Mouse (Mus musculus): Measurements from ENCODE around the gene Usp32. TPM values are rescaled to one million over a fixed set of nuclear protein-coding genes. Genes with fewer than 3 reads are reported as not detected.
"Not testable (repeated sequence)": the region's sequence is repeated elsewhere in the genome, so short reads cannot be mapped to it uniquely, and the experiment has no call there.

Gene Usp32
- total and polyA plus RNA-seq, 3 experiments, result 4.0 to 24.5 (median 22.6) TPM

DNA sequence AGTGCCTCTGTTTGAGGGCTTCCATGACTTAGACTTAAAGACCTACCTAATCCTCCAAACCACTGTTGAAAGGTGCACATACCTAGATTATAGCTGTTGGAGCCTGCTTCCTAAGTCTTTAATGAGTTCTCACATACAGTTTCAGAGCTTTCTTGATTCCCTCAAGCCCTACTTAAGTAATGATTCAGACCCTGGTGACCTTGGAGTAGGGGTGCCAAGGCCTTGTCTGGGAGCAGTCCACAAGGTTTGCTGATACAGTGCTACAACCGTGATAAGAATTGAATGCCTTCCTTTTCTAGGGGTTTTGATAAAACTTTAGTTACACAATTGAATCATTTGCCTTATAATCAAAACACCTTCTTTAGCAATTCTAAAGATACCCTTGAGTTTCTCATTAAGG lies 27.5 kb upstream of the Usp32 start:
- Histone ChIP-seq H3K27ac (no peak overlapping the region), H3K27me3 (ENCODE audit: control insufficient read depth, insufficient read depth, low read length) (no peaks in the 10 kb centered on the region), H3K36me3 (ENCODE audit: control insufficient read depth, insufficient read depth, low read length) (no peaks in the 10 kb centered on the region), H3K4me3 (no peak overlapping the region), H3K9ac (ENCODE audit: low read depth, low read length) (no peak overlapping the region), H3K4me1 (ENCODE audit: control insufficient read depth, insufficient read depth, low read length) (no peaks in the 10 kb centered on the region), H3K79me2 (replicated peaks; ENCODE audit: control insufficient read depth, insufficient read depth, low read length) (no peaks in the 10 kb centered on the region)
- 36% methylated on average over 1 of the region's 1 CpGs for WGBS
- no peak for DNase-seq
- TF ChIP-seq CTCF (IDR thresholded peaks at IDR 0.05) (no peak), POLR2A (IDR thresholded peaks at IDR 0.05; ENCODE audit: insufficient read depth, low read depth, low read length) (no peak), EP300 (IDR thresholded peaks at IDR 0.05; ENCODE audit: insufficient read depth, low read depth, low read length) (no peak)
- intact Hi-C loops (cut with DNase I), result no loop called here

DNA sequence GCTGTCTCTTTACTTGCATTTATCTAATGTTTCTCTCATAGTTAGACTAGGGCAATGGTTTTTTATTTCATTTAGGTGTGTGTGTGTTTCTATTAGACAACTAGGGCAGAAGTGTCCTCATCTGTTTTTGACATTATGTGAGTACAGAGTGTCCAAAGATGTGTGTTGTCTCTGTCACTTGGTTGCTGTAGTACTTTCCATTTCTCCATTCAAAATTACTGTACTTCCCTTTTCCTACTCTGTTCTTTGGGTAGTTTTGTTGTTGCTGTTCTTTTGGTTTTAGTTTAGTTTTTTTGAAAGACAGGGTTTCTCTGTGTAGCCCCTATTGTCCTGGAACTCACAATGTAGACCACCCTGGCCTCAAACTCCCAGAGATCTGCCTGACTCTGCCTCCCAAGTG lies 24.4 kb upstream of the Usp32 start:
- DNase-seq, result no peak
- Histone ChIP-seq H3K79me2 (replicated peaks; ENCODE audit: control insufficient read depth, insufficient read depth, low read length) (no peaks in the 10 kb centered on the region), H3K4me1 (ENCODE audit: control insufficient read depth, insufficient read depth, low read length) (no peaks in the 10 kb centered on the region), H3K9ac (ENCODE audit: low read depth, low read length) (no peak overlapping the region), H3K36me3 (ENCODE audit: control insufficient read depth, insufficient read depth, low read length) (no peaks in the 10 kb centered on the region), H3K27me3 (ENCODE audit: control insufficient read depth, insufficient read depth, low read length) (no peaks in the 10 kb centered on the region), H3K27ac (no peak overlapping the region), H3K4me3 (no peak overlapping the region)
- TF ChIP-seq EP300 (IDR thresholded peaks at IDR 0.05; ENCODE audit: insufficient read depth, low read depth, low read length), result no peak
- TF ChIP-seq CTCF (IDR thresholded peaks at IDR 0.05), result no peak
- TF ChIP-seq POLR2A (IDR thresholded peaks at IDR 0.05; ENCODE audit: insufficient read depth, low read depth, low read length), result no peak
- intact Hi-C loops (cut with DNase I), result no loop called here

DNA sequence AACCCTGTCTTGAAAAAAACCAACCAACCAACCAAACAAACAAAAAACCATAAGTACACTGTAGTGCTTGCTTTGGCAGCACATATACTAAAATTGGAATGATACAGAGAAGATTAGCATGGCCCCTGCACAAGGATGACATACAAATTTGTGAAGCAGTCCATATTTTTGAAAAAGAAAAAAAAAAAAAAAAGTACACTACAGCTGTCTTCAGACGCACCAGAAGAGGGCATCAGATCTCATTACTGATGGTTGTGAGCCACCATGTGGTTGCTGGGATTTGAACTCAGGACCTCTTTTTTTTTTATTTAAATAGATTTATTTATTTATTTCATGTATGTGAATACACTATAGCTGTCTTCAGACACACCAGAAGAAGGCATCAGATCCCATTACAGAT lies 23.1 kb upstream of the Usp32 start:
- H3K4me1 ChIP-seq (ENCODE audit: control insufficient read depth, insufficient read depth, low read length); DNase-seq; H3K27me3 ChIP-seq (ENCODE audit: control insufficient read depth, insufficient read depth, low read length); H3K79me2 ChIP-seq (replicated peaks; ENCODE audit: control insufficient read depth, insufficient read depth, low read length); H3K27ac ChIP-seq; H3K9ac ChIP-seq (ENCODE audit: low read depth, low read length); H3K4me3 ChIP-seq; H3K36me3 ChIP-seq (ENCODE audit: control insufficient read depth, insufficient read depth, low read length); intact Hi-C loops (cut with DNase I): not testable (repeated sequence)
- 85% methylated on average over 1 of the region's 1 CpGs for WGBS

DNA sequence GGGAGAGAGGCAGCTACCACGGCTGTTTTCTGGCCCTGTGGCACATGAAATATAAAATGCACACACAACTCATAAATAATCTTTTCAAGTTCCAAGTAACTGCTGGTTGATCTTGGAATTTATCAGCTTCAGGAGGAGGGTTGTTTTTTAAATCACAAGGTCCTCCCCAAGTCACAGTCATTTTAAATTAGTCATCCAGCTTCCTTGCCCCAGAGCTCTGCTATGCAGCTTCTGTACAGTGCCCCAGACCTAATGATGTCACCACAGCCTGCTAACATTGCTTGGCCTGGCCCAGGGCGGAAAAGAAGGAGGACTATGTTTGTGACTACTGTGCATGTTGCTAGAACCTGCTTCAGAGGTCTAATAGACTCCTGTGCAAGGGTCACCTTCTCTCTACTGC lies 17.3 kb upstream of the Usp32 start:
- Histone ChIP-seq H3K79me2 (replicated peaks; ENCODE audit: control insufficient read depth, insufficient read depth, low read length) (no peaks in the 10 kb centered on the region), H3K27me3 (ENCODE audit: control insufficient read depth, insufficient read depth, low read length) (no peaks in the 10 kb centered on the region), H3K4me3 (no peak overlapping the region), H3K9ac (ENCODE audit: low read depth, low read length) (no peak overlapping the region), H3K27ac (no peak overlapping the region), H3K4me1 (ENCODE audit: control insufficient read depth, insufficient read depth, low read length) (no peaks in the 10 kb centered on the region), H3K36me3 (ENCODE audit: control insufficient read depth, insufficient read depth, low read length) (no peaks in the 10 kb centered on the region)
- DNase-seq, result no peak
- TF ChIP-seq EP300 (IDR thresholded peaks at IDR 0.05; ENCODE audit: insufficient read depth, low read depth, low read length) (no peak), CTCF (IDR thresholded peaks at IDR 0.05) (no peak), POLR2A (IDR thresholded peaks at IDR 0.05; ENCODE audit: insufficient read depth, low read depth, low read length) (no peak)
- 62% methylated on average over 2 of the region's 2 CpGs for WGBS
- intact Hi-C loops (cut with DNase I), result no loop called here

DNA sequence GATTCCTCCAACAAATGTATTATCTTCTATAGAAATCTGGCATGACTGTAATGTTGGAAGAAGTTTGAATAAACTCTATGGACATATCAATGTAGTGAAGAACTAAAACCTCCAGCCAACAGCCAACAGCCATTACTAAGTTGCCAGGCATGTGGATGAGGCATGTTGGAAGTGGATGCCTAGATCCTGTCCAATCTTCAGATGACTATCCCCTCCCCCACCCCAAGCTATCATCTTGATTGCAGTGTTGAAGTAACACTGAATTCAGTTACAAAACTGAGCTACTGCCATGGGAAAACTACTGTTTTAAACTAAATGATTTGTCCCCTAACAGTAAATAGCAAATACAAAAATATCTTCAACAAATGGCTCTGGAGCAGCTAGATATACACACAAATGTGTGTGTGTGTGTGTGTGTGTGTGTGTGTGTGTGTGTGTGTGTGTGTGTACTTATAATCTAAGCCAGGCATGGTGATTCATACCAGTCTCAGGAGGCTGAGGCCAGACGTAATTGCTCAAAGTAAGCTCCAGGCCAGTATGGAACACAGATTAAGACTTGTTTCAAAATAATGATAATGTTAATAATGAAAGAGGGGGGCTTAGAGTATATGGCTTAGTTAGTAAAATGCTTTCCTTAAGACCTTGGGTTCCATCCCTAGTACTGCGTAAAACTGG lies 12.4 kb upstream of the Usp32 start:
- H3K9ac ChIP-seq (ENCODE audit: low read depth, low read length), result no peak overlapping the region
- DNase-seq, result no peak
- H3K4me1 ChIP-seq (ENCODE audit: control insufficient read depth, insufficient read depth, low read length), result no peaks in the 10 kb centered on the region
- no peak overlapping the region for H3K4me3 ChIP-seq
- H3K27me3 ChIP-seq (ENCODE audit: control insufficient read depth, insufficient read depth, low read length), result no peaks in the 10 kb centered on the region
- TF ChIP-seq EP300 (IDR thresholded peaks at IDR 0.05; ENCODE audit: insufficient read depth, low read depth, low read length) (no peak), CTCF (IDR thresholded peaks at IDR 0.05) (no peak), POLR2A (IDR thresholded peaks at IDR 0.05; ENCODE audit: insufficient read depth, low read depth, low read length) (no peak)
- H3K36me3 ChIP-seq (ENCODE audit: control insufficient read depth, insufficient read depth, low read length), result no peaks in the 10 kb centered on the region
- intact Hi-C loops (cut with DNase I), result no loop called here
- no peaks in the 10 kb centered on the region for H3K79me2 ChIP-seq (replicated peaks; ENCODE audit: control insufficient read depth, insufficient read depth, low read length)
- 68% methylated on average over 2 of the region's 2 CpGs for WGBS
- H3K27ac ChIP-seq, result no peak overlapping the region

DNA sequence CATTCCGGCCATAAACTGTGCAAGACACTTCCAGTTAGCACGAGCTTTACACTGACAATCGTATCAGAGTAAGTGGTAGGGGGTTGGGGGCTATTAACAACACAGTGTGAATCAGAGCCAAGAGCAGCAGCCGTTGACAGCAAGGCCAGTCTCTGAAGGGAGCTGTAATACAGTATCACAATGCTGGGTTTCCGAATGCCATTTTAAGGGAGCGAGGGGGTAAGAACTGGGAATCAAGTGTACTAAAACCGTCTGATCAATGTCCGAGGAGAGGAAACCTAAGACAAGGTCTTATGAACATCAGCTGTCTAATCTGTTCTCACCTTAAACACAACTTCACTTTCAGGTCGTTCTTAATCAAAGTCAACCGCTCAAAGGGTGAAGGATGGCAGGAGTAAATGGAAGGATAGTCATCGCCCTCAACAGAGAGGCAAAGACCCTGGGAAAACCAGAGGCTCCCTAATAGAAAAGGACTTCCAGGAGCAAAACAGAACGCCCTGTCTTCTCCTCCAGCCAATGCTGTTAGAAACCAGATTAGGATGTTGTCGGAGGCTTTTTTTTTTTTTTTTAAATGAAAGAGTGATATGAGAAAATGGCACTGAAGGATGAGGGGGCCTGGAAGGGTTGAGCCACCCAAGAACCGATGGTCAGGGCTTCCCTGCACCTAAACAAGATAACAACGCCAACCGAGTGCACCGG lies 1.0 kb downstream of the Usp32 start:
- H3K4me1 ChIP-seq (ENCODE audit: control insufficient read depth, insufficient read depth, low read length), result peaks cover 5% of the 10 kb centered on the region
- H3K36me3 ChIP-seq (ENCODE audit: control insufficient read depth, insufficient read depth, low read length), result peaks cover 2% of the 10 kb centered on the region; the same call in 1 of the 2 replicates
- H3K27me3 ChIP-seq (ENCODE audit: control insufficient read depth, insufficient read depth, low read length), result no peaks in the 10 kb centered on the region
- H3K4me3 ChIP-seq, result peak overlapping the region; percentile 82
- peak overlapping the region; percentile 81 for H3K27ac ChIP-seq
- intact Hi-C loops (cut with DNase I), result loop anchor here (2.0 kb wide), 1 partner anchor 96 kb away; the partner anchor contains the start of gene Appbp2
- DNase-seq, result peak; percentile 8 to 24
- peaks cover 2% of the 10 kb centered on the region; the same call in 1 of the 2 replicates for H3K79me2 ChIP-seq (replicated peaks; ENCODE audit: control insufficient read depth, insufficient read depth, low read length)
- no peak for TF ChIP-seq CTCF (IDR thresholded peaks at IDR 0.05)
- WGBS, result 3% methylated on average over 17 of the region's 17 CpGs
- H3K9ac ChIP-seq (ENCODE audit: low read depth, low read length), result peak overlapping the region; percentile 83

Measured in heart, adult 2 months (tissue).